Comparison of ENCODE assay signal across 8 mouse cellular contexts in genomic region chr10:91167352-91167751, GRCm38 (mm10). TPM values are rescaled to one million over a fixed set of nuclear protein-coding genes. Genes with fewer than 3 reads are reported as not detected.
DNase-seq lines count a peak whose midpoint lies in the region; ATAC-seq and TF ChIP-seq lines count a peak whose summit lies in the region.

No protein-coding gene starts in this region.

- no peak overlapping the region; the same call in 1 of the 2 replicates for H3K4me2 ChIP-seq in midbrain, embryonic 16.5 days (ENCODE audit: low read length)
- H3K4me2 ChIP-seq in forebrain, embryonic 11.5 days (ENCODE audit: low read depth, low read length, severe bottlenecking), result peak overlapping the region; percentile 22; the same call in 1 of the 2 replicates
- peak overlapping the region; percentile 35 for H3K4me2 ChIP-seq in stomach, postnatal 0 days (replicated peaks; ENCODE audit: low read depth)

- peaks cover 38% of the 10 kb centered on the region for H3K4me1 ChIP-seq in midbrain, embryonic 10.5 days
- peaks cover 22% of the 10 kb centered on the region for H3K4me1 ChIP-seq in midbrain, embryonic 16.5 days (ENCODE audit: control insufficient read depth, insufficient read depth, low read length)
- H3K4me1 ChIP-seq in forebrain, embryonic 11.5 days (replicated peaks; ENCODE audit: control insufficient read depth, insufficient read depth, low read length), result peaks cover 3% of the 10 kb centered on the region; the same call in 1 of the 2 replicates
- no peaks in the 10 kb centered on the region for H3K4me1 ChIP-seq in stomach, postnatal 0 days (replicated peaks; ENCODE audit: control insufficient read depth, insufficient read depth)

- no peak for TF ChIP-seq EP300 in stomach, postnatal 0 days (optimal IDR thresholded peaks at IDR 0.05)

- H3K9ac ChIP-seq in midbrain, embryonic 16.5 days (ENCODE audit: low read depth, low read length), result no peak overlapping the region
- no peak overlapping the region for H3K9ac ChIP-seq in forebrain, embryonic 11.5 days (ENCODE audit: low read length)
- no peak overlapping the region; the same call in 1 of the 2 replicates for H3K9ac ChIP-seq in stomach, postnatal 0 days (ENCODE audit: low read length)

- WGBS in midbrain, embryonic 10.5 days, result 85% methylated on average over 7 of the region's 7 CpGs
- 55% methylated on average over 7 of the region's 7 CpGs for WGBS in midbrain, embryonic 16.5 days
- 75% methylated on average over 7 of the region's 7 CpGs for WGBS in forebrain, embryonic 11.5 days
- WGBS in stomach, postnatal 0 days, result 18% methylated on average over 7 of the region's 7 CpGs

- no peak overlapping the region for H3K27ac ChIP-seq in midbrain, embryonic 10.5 days (replicated peaks)
- no peak overlapping the region for H3K27ac ChIP-seq in midbrain, embryonic 16.5 days (ENCODE audit: low read length)
- H3K27ac ChIP-seq in forebrain, embryonic 11.5 days (ENCODE audit: low read depth, low read length), result no peak overlapping the region
- H3K27ac ChIP-seq in stomach, postnatal 0 days (replicated peaks), result peak overlapping the region; percentile 18; the same call in 1 of the 2 replicates

- no peaks in the 10 kb centered on the region for H3K27me3 ChIP-seq in midbrain, embryonic 10.5 days (ENCODE audit: low read depth, poor library complexity, severe bottlenecking)
- H3K27me3 ChIP-seq in midbrain, embryonic 16.5 days (ENCODE audit: control insufficient read depth, insufficient read depth, low read depth, low read length), result no peaks in the 10 kb centered on the region
- H3K27me3 ChIP-seq in forebrain, embryonic 11.5 days (ENCODE audit: control insufficient read depth, insufficient read depth, low read length), result no peaks in the 10 kb centered on the region
- H3K27me3 ChIP-seq in stomach, postnatal 0 days (ENCODE audit: control insufficient read depth, insufficient read depth, low read length), result no peaks in the 10 kb centered on the region

- no peak for ATAC-seq in midbrain, embryonic 16.5 days
- ATAC-seq in forebrain, embryonic 11.5 days (replicated peaks; ENCODE audit: low FRiP score), result no peak
- ATAC-seq in stomach, postnatal 0 days (ENCODE audit: low FRiP score, low TSS enrichment), result no peak
- no peak for ATAC-seq in activated CD4-positive, CD25-positive, alpha-beta regulatory T cell, adult 4 months

- DNase-seq in midbrain, embryonic 10.5 days (ENCODE audit: low spot score), result no peak
- DNase-seq in forebrain, embryonic 11.5 days (ENCODE audit: low spot score), result peak; percentile 46
- DNase-seq in kidney, postnatal 36 days, result peak; percentile 38 to 41
- DNase-seq in stomach, postnatal 0 days (ENCODE audit: low spot score), result no peak
- DNase-seq in embryo, embryonic 10 days (ENCODE audit: low spot score), result no peak
- no peak for DNase-seq in layer of hippocampus, adult 18-20 months (ENCODE audit: low spot score in 2 of 2)

- H3K4me3 ChIP-seq in midbrain, embryonic 10.5 days, result peak overlapping the region; percentile 97
- no peak overlapping the region for H3K4me3 ChIP-seq in midbrain, embryonic 16.5 days (ENCODE audit: low read depth, low read length)
- 0 out of 2 replicates have a peak overlapping the region, but pooled peaks have one; percentile 2 for H3K4me3 ChIP-seq in forebrain, embryonic 11.5 days (ENCODE audit: low read depth, low read length)
- peak overlapping the region; percentile 19; the same call in 1 of the 2 replicates for H3K4me3 ChIP-seq in stomach, postnatal 0 days (ENCODE audit: low read depth, low read length)

- H3K36me3 ChIP-seq in midbrain, embryonic 10.5 days, result peaks cover 59% of the 10 kb centered on the region
- H3K36me3 ChIP-seq in midbrain, embryonic 16.5 days (ENCODE audit: control insufficient read depth, insufficient read depth, low read length), result peaks cover 8% of the 10 kb centered on the region
- peaks cover 18% of the 10 kb centered on the region; the same call in 1 of the 2 replicates for H3K36me3 ChIP-seq in forebrain, embryonic 11.5 days (ENCODE audit: control insufficient read depth, insufficient read depth, low read length)
- H3K36me3 ChIP-seq in stomach, postnatal 0 days (ENCODE audit: control insufficient read depth, insufficient read depth, low read length), result peaks cover 14% of the 10 kb centered on the region

- H3K9me3 ChIP-seq in midbrain, embryonic 10.5 days (replicated peaks), result no peaks in the 10 kb centered on the region
- no peaks in the 10 kb centered on the region for H3K9me3 ChIP-seq in midbrain, embryonic 16.5 days (replicated peaks; ENCODE audit: control insufficient read depth, low read length, poor library complexity, severe bottlenecking)
- H3K9me3 ChIP-seq in forebrain, embryonic 11.5 days (ENCODE audit: control insufficient read depth, low read length), result no peaks in the 10 kb centered on the region
- no peaks in the 10 kb centered on the region for H3K9me3 ChIP-seq in stomach, postnatal 0 days (ENCODE audit: control insufficient read depth, low read length)

- no peak for TF ChIP-seq CTCF in stomach, postnatal 0 days (IDR thresholded peaks at IDR 0.05; ENCODE audit: low read depth)

RNA-seq across cellular contexts. Expression of gene Tmpo, which starts 13.8 kb away (rescaled TPM):
- polyA plus RNA-seq in midbrain, embryonic 10.5 days (2016; fragmentation: Nextera tagmentation; extraction: Ambion mirVana), result 272 and 275 TPM in 2 replicates
- polyA plus RNA-seq in midbrain, embryonic 16.5 days (2015; fragmentation: Nextera tagmentation; extraction: Ambion mirVana), result 82.8 and 100 TPM in 2 replicates
- polyA plus RNA-seq in forebrain, embryonic 11.5 days (2014; fragmentation: Nextera tagmentation; extraction: Ambion mirVana), result 433 and 456 TPM in 2 replicates
- 57.1 and 59.6 TPM in 2 replicates for polyA plus RNA-seq in stomach, postnatal 0 days (2015; fragmentation: Nextera tagmentation; extraction: Ambion mirVana)
- 10 to 100 TPM; 40.5 to 41.4 TPM for total RNA-seq in layer of hippocampus, adult 18-20 months (2021)
- 10 to 100 TPM; 51.5 to 69.5 TPM for polyA plus RNA-seq in activated CD4-positive, CD25-positive, alpha-beta regulatory T cell, adult 4 months (2017; shearing (Covaris generic))

RNA-seq across cellular contexts. Expression of gene Slc25a3, which starts 43.5 kb away (rescaled TPM):
- polyA plus RNA-seq in midbrain, embryonic 10.5 days (2016; fragmentation: Nextera tagmentation; extraction: Ambion mirVana), result 384 and 388 TPM in 2 replicates
- polyA plus RNA-seq in midbrain, embryonic 16.5 days (2015; fragmentation: Nextera tagmentation; extraction: Ambion mirVana), result 523 and 571 TPM in 2 replicates
- 399 and 404 TPM in 2 replicates for polyA plus RNA-seq in forebrain, embryonic 11.5 days (2014; fragmentation: Nextera tagmentation; extraction: Ambion mirVana)
- polyA plus RNA-seq in stomach, postnatal 0 days (2015; fragmentation: Nextera tagmentation; extraction: Ambion mirVana), result 523 and 539 TPM in 2 replicates
- total RNA-seq in layer of hippocampus, adult 18-20 months (2021), result 100 to 1,000 TPM; 505 to 506 TPM
- 100 to 1,000 TPM; 268 TPM for polyA plus RNA-seq in activated CD4-positive, CD25-positive, alpha-beta regulatory T cell, adult 4 months (2017; shearing (Covaris generic))

Comparison
In these comparisons a context has a peak if more than half of its experiments do, and no peak if none do; other contexts are left out.
1. DNase-seq: peak in forebrain, embryonic 11.5 days (single experiment) and kidney, postnatal 36 days (2 of 2); none in midbrain, embryonic 10.5 days (single experiment), stomach, postnatal 0 days (single experiment), embryo, embryonic 10 days (single experiment) and layer of hippocampus, adult 18-20 months (0 of 2).